Comparison of ENCODE assay signal across 8 mouse cellular contexts in genomic region chr15:102099771-102100160, GRCm38 (mm10). TPM values are rescaled to one million over a fixed set of nuclear protein-coding genes. Genes with fewer than 3 reads are reported as not detected.
A peak's percentile ranks its signal among the peaks of the same experiment; 100 is the strongest.
DNase-seq lines count a peak whose midpoint lies in the region; ATAC-seq and TF ChIP-seq lines count a peak whose summit lies in the region.

No protein-coding gene starts in this region.

- H3K9me3 ChIP-seq in kidney, postnatal 0 days (replicated peaks; ENCODE audit: low read length): no peaks in the 10 kb centered on the region
- H3K9me3 ChIP-seq in hindbrain, postnatal 0 days (ENCODE audit: low read length): no peaks in the 10 kb centered on the region
- H3K9me3 ChIP-seq in midbrain, embryonic 16.5 days (replicated peaks; ENCODE audit: control insufficient read depth, low read length, poor library complexity, severe bottlenecking): no peaks in the 10 kb centered on the region

- 23% methylated on average over 8 of the region's 8 CpGs for WGBS in kidney, postnatal 0 days
- 24% methylated on average over 8 of the region's 8 CpGs for WGBS in hindbrain, postnatal 0 days
- WGBS in midbrain, embryonic 16.5 days: 20% methylated on average over 8 of the region's 8 CpGs

- H3K4me1 ChIP-seq in kidney, postnatal 0 days (replicated peaks; ENCODE audit: insufficient read depth, low read length): peaks cover 45% of the 10 kb centered on the region
- peaks cover 20% of the 10 kb centered on the region for H3K4me1 ChIP-seq in hindbrain, postnatal 0 days (ENCODE audit: insufficient read depth, low read length)
- H3K4me1 ChIP-seq in midbrain, embryonic 16.5 days (ENCODE audit: control insufficient read depth, insufficient read depth, low read length): peaks cover 8% of the 10 kb centered on the region; the same call in 1 of the 2 replicates

- peak overlapping the region; percentile 85 for H3K4me2 ChIP-seq in kidney, postnatal 0 days (ENCODE audit: low read length)
- H3K4me2 ChIP-seq in hindbrain, postnatal 0 days (ENCODE audit: low read depth, low read length): peak overlapping the region; percentile 68
- peak overlapping the region; percentile 90 for H3K4me2 ChIP-seq in midbrain, embryonic 16.5 days (ENCODE audit: low read length)

- peak overlapping the region; percentile 72 for H3K9ac ChIP-seq in kidney, postnatal 0 days (ENCODE audit: low read depth, low read length)
- peak overlapping the region; percentile 52 for H3K9ac ChIP-seq in hindbrain, postnatal 0 days (replicated peaks; ENCODE audit: low read length)
- peak overlapping the region; percentile 68 for H3K9ac ChIP-seq in midbrain, embryonic 16.5 days (ENCODE audit: low read depth, low read length)

- peaks cover 18% of the 10 kb centered on the region for H3K36me3 ChIP-seq in kidney, postnatal 0 days (ENCODE audit: insufficient read depth, low read length)
- peaks cover 22% of the 10 kb centered on the region for H3K36me3 ChIP-seq in hindbrain, postnatal 0 days (ENCODE audit: insufficient read depth, low read length)
- H3K36me3 ChIP-seq in midbrain, embryonic 16.5 days (ENCODE audit: control insufficient read depth, insufficient read depth, low read length): peaks cover 17% of the 10 kb centered on the region

- H3K4me3 ChIP-seq in kidney, postnatal 0 days (replicated peaks; ENCODE audit: low read depth, low read length): peak overlapping the region; percentile 56
- H3K4me3 ChIP-seq in hindbrain, postnatal 0 days (ENCODE audit: low read length): peak overlapping the region; percentile 49
- H3K4me3 ChIP-seq in midbrain, embryonic 16.5 days (ENCODE audit: low read depth, low read length): peak overlapping the region; percentile 56

- H3K27ac ChIP-seq in kidney, postnatal 0 days: peak overlapping the region; percentile 99
- H3K27ac ChIP-seq in hindbrain, postnatal 0 days: peak overlapping the region; percentile 72; the same call in 1 of the 2 replicates
- H3K27ac ChIP-seq in midbrain, embryonic 16.5 days (ENCODE audit: low read length): no peak overlapping the region

- no peak for TF ChIP-seq CTCF in kidney, postnatal 0 days (IDR thresholded peaks at IDR 0.05; ENCODE audit: low read depth)
- no peak for TF ChIP-seq CTCF in hindbrain, postnatal 0 days (IDR thresholded peaks at IDR 0.05; ENCODE audit: low read depth)

- DNase-seq in kidney, postnatal 0 days (ENCODE audit: low spot score): no peak
- DNase-seq in kidney, adult 8-10 months: no peak
- DNase-seq in brain, adult 2 months (ENCODE audit: low read depth, low spot score): peak; percentile 48
- no peak for DNase-seq in hindbrain, postnatal 0 days (ENCODE audit: low spot score)
- no peak for DNase-seq in adrenal gland, adult 18-20 months (ENCODE audit: low spot score in 2 of 2)
- DNase-seq in thymus, postnatal 25 days: no peak
- no peak for DNase-seq in adrenal gland, postnatal 25 days

- ATAC-seq in kidney, postnatal 0 days (replicated peaks; ENCODE audit: low FRiP score, low read depth): no peak
- ATAC-seq in hindbrain, postnatal 0 days: no peak
- ATAC-seq in midbrain, embryonic 16.5 days: no peak

- H3K27me3 ChIP-seq in kidney, postnatal 0 days (ENCODE audit: insufficient read depth, low read length): no peaks in the 10 kb centered on the region
- H3K27me3 ChIP-seq in hindbrain, postnatal 0 days (ENCODE audit: insufficient read depth, low read length): no peaks in the 10 kb centered on the region
- peaks cover 6% of the 10 kb centered on the region for H3K27me3 ChIP-seq in midbrain, embryonic 16.5 days (ENCODE audit: control insufficient read depth, insufficient read depth, low read depth, low read length)

RNA-seq across cellular contexts. Expression of gene Tns2, which starts 0.4 kb away (rescaled TPM):
- polyA plus RNA-seq in kidney, postnatal 0 days (2015; fragmentation: Nextera tagmentation; extraction: Ambion mirVana): 34.4 and 35.8 TPM in 2 replicates
- total RNA-seq in hindbrain, postnatal 0 days (2014; rRNA removed): 9.2 TPM in 2 replicates
- polyA plus RNA-seq in hindbrain, postnatal 0 days (2015; fragmentation: Nextera tagmentation; extraction: Ambion mirVana): 5.5 and 6.2 TPM in 2 replicates
- 7.4 and 9.4 TPM in 2 replicates for polyA plus RNA-seq in midbrain, embryonic 16.5 days (2015; fragmentation: Nextera tagmentation; extraction: Ambion mirVana)
- 10 to 100 TPM; 76.9 to 89.5 TPM for total RNA-seq in adrenal gland, adult 18-20 months (2021)
- 75.2 and 78.7 TPM in 2 replicates for total RNA-seq in adrenal gland, postnatal 25 days (2021)

RNA-seq across cellular contexts. Expression of gene Eif4b, which starts 26.2 kb away (rescaled TPM):
- 96.1 and 102 TPM in 2 replicates for polyA plus RNA-seq in kidney, postnatal 0 days (2015; fragmentation: Nextera tagmentation; extraction: Ambion mirVana)
- 114 and 121 TPM in 2 replicates for total RNA-seq in hindbrain, postnatal 0 days (2014; rRNA removed)
- polyA plus RNA-seq in hindbrain, postnatal 0 days (2015; fragmentation: Nextera tagmentation; extraction: Ambion mirVana): 63.4 and 65.1 TPM in 2 replicates
- polyA plus RNA-seq in midbrain, embryonic 16.5 days (2015; fragmentation: Nextera tagmentation; extraction: Ambion mirVana): 87.3 and 90.0 TPM in 2 replicates
- total RNA-seq in adrenal gland, adult 18-20 months (2021): 100 to 1,000 TPM; 197 to 252 TPM
- 244 and 270 TPM in 2 replicates for total RNA-seq in adrenal gland, postnatal 25 days (2021)

RNA-seq across cellular contexts. Expression of gene Spryd3, which starts 36.3 kb away (rescaled TPM):
- polyA plus RNA-seq in kidney, postnatal 0 days (2015; fragmentation: Nextera tagmentation; extraction: Ambion mirVana): 14.3 and 16.6 TPM in 2 replicates
- 113 and 118 TPM in 2 replicates for total RNA-seq in hindbrain, postnatal 0 days (2014; rRNA removed)
- 98.6 and 110 TPM in 2 replicates for polyA plus RNA-seq in hindbrain, postnatal 0 days (2015; fragmentation: Nextera tagmentation; extraction: Ambion mirVana)
- 81.1 and 95.9 TPM in 2 replicates for polyA plus RNA-seq in midbrain, embryonic 16.5 days (2015; fragmentation: Nextera tagmentation; extraction: Ambion mirVana)
- total RNA-seq in adrenal gland, adult 18-20 months (2021): 10 to 100 TPM; 33.0 to 36.9 TPM
- 29.4 and 40.3 TPM in 2 replicates for total RNA-seq in adrenal gland, postnatal 25 days (2021)

RNA-seq across cellular contexts. Expression of gene Igfbp6, which starts 44.4 kb away (rescaled TPM):
- 20.5 and 28.3 TPM in 2 replicates for polyA plus RNA-seq in kidney, postnatal 0 days (2015; fragmentation: Nextera tagmentation; extraction: Ambion mirVana)
- 5.6 and 12.8 TPM in 2 replicates for total RNA-seq in hindbrain, postnatal 0 days (2014; rRNA removed)
- polyA plus RNA-seq in hindbrain, postnatal 0 days (2015; fragmentation: Nextera tagmentation; extraction: Ambion mirVana): 9.7 and 11.5 TPM in 2 replicates
- 2.5 and 3.1 TPM in 2 replicates for polyA plus RNA-seq in midbrain, embryonic 16.5 days (2015; fragmentation: Nextera tagmentation; extraction: Ambion mirVana)
- 10 to 100 TPM; 45.1 to 66.2 TPM for total RNA-seq in adrenal gland, adult 18-20 months (2021)
- total RNA-seq in adrenal gland, postnatal 25 days (2021): 17.1 and 17.2 TPM in 2 replicates

RNA-seq across cellular contexts. Expression of gene Soat2, which starts 50.6 kb away (rescaled TPM):
- 0.28 and 0.34 TPM in 2 replicates for polyA plus RNA-seq in kidney, postnatal 0 days (2015; fragmentation: Nextera tagmentation; extraction: Ambion mirVana)
- 0.16 TPM in 1 of 2 replicates, not detected in the other for total RNA-seq in hindbrain, postnatal 0 days (2014; rRNA removed)
- 0.09 TPM in 1 of 2 replicates, not detected in the other for polyA plus RNA-seq in hindbrain, postnatal 0 days (2015; fragmentation: Nextera tagmentation; extraction: Ambion mirVana)
- 0.21 TPM in 1 of 2 replicates, not detected in the other for polyA plus RNA-seq in midbrain, embryonic 16.5 days (2015; fragmentation: Nextera tagmentation; extraction: Ambion mirVana)
- under 1 TPM; 0.26 to 0.56 TPM for total RNA-seq in adrenal gland, adult 18-20 months (2021)
- 0.55 and 1.2 TPM in 2 replicates for total RNA-seq in adrenal gland, postnatal 25 days (2021)
